Mouse (Mus musculus): ENCODE measurements around the gene Ptgds.

Gene Ptgds

GRCm38 (mm10) chr2:25479551-25480311 lies 9.9 kb upstream of the Ptgds start:
- DNase-seq: no peak

- peak; percentile 96 for DNase-seq
Measured at GRCm38 (mm10) chr2:25477967-25478675, 8.3 kb upstream of the Ptgds start.

GRCm38 (mm10) chr2:25477541-25477940 lies 7.7 kb upstream of the Ptgds start:
- DNase-seq: no peak

GRCm38 (mm10) chr2:25472550-25472949 lies 2.7 kb upstream of the Ptgds start:
- no peak for DNase-seq

GRCm38 (mm10) chr2:25468962-25469915 lies 607 bp downstream of the Ptgds start:
- peak; percentile 69 for DNase-seq

- no peak for DNase-seq
Measured at GRCm38 (mm10) chr2:25467606-25468303, 2.1 kb downstream of the Ptgds start.

- no peak for DNase-seq
Measured at GRCm38 (mm10) chr2:25465816-25466635, 3.8 kb downstream of the Ptgds start.

GRCm38 (mm10) chr2:25465256-25465655 lies 4.6 kb downstream of the Ptgds start:
- DNase-seq: no peak

- DNase-seq: peak; percentile 62
Measured at GRCm38 (mm10) chr2:25463630-25464029, 6.2 kb downstream of the Ptgds start.

GRCm38 (mm10) chr2:25461407-25461806 lies 8.4 kb downstream of the Ptgds start:
- no peak for DNase-seq

- DNase-seq: peak; percentile 91
Measured at GRCm38 (mm10) chr2:25460551-25461309, 9.1 kb downstream of the Ptgds start, which contains the start of gene Paxx. Paxx (minus strand) TSS chr2:25461094.

GRCm38 (mm10) chr2:25460135-25460534 lies 9.7 kb downstream of the Ptgds start:
- no peak for DNase-seq

GRCm38 (mm10) chr2:25458911-25459310 lies 10.9 kb downstream of the Ptgds start:
- DNase-seq: no peak

GRCm38 (mm10) chr2:25457022-25457896 lies 12.6 kb downstream of the Ptgds start:
- DNase-seq: no peak

GRCm38 (mm10) chr2:25456205-25456953 lies 13.5 kb downstream of the Ptgds start, which contains the start of gene Clic3:
Clic3 (plus strand) TSS chr2:25456838.
- no peak for DNase-seq

GRCm38 (mm10) chr2:25452951-25453350 lies 16.9 kb downstream of the Ptgds start:
- no peak for DNase-seq

- DNase-seq: no peak
Measured at GRCm38 (mm10) chr2:25450853-25451647, 18.8 kb downstream of the Ptgds start.

GRCm38 (mm10) chr2:25442682-25443081 lies 27.2 kb downstream of the Ptgds start:
- no peak for DNase-seq

Data from cerebellum, adult 8-10 months (tissue).